Mouse (Mus musculus) embryonic facial prominence, embryonic 10.5 days (tissue): ENCODE data around the gene Paqr4. TPM values are rescaled to one million over a fixed set of nuclear protein-coding genes. Genes with fewer than 3 reads are reported as not detected.
A peak's percentile ranks its signal among the peaks of the same experiment; 100 is the strongest.
"Not testable (repeated sequence)": the region's sequence is repeated elsewhere in the genome, so short reads cannot be mapped to it uniquely, and the experiment has no call there.

Source experiments
- DNase-seq: peaks from one replicate; pipeline ENCODE4 v3.0.0-alpha.2; 2017; ENCODE audit warnings: low spot score
- H3K27ac ChIP-seq: fragments of 300-500 bp; sonication (generic); replicated peaks from 2 replicates; pipeline ENCODE4 v1.5.1; 2016; ENCODE audit warnings: mild to moderate bottlenecking
- H3K27me3 ChIP-seq: fragments of 300-500 bp; sonication (generic); replicated peaks from 2 replicates; pipeline ENCODE4 v1.6.1; 2016; ENCODE audit warnings: low read depth, mild to moderate bottlenecking; ENCODE audit not compliant: poor library complexity, severe bottlenecking
- H3K36me3 ChIP-seq: fragments of 300-500 bp; sonication (generic); replicated peaks from 2 replicates; pipeline ENCODE4 v1.6.1; 2016; ENCODE audit warnings: mild to moderate bottlenecking, moderate library complexity
- H3K4me1 ChIP-seq: fragments of 300-500 bp; sonication (generic); 2 replicates; pipeline ENCODE4 v1.6.1; 2016
- H3K4me3 ChIP-seq: fragments of 300-500 bp; sonication (generic); 2 replicates; pipeline ENCODE4 v1.5.1; 2016; ENCODE audit warnings: mild to moderate bottlenecking, moderate library complexity
- H3K9me3 ChIP-seq: fragments of 300-500 bp; sonication (generic); 2 replicates; pipeline ENCODE4 v1.6.1; 2016; ENCODE audit warnings: mild to moderate bottlenecking
- WGBS: fragments of 180-500 bp; shearing (Covaris S2); methylation state at CpG from one replicate; pipeline ENCODE4 v1.1.7; 2016; 5-methylcytosine and 5-hydroxymethylcytosine counted together
- polyA plus RNA-seq: library from polyadenylated mRNA; unstranded; fragments of >200 nt; fragmentation: Nextera tagmentation; extraction: Ambion mirVana; gene quantifications from 2 replicates; pipeline ENCODE4 v1.2.1, GENCODE M21; 2016

Paqr4 gene
- 12.6 and 14.1 TPM in 2 replicates for polyA plus RNA-seq

GRCm38 (mm10) chr17:23740598-23741021 lies at the start of gene Paqr4:
Paqr4 (minus strand) TSS chr17:23740867.
- peaks cover 53% of the 10 kb centered on the region for H3K4me1 ChIP-seq
- 9% methylated on average over 13 of the region's 13 CpGs for WGBS

GRCm38 (mm10) chr17:23789749-23790268 lies 49.1 kb upstream of the Paqr4 start:
- Histone ChIP-seq H3K4me1 (peaks cover 42% of the 10 kb centered on the region), H3K27me3 (no peaks in the 10 kb centered on the region), H3K36me3 (0 out of 2 replicates have a peak, but pooled peaks cover 6% of the 10 kb centered on the region), H3K27ac (peak overlapping the region; percentile 97), H3K9me3 (no peaks in the 10 kb centered on the region), H3K4me3 (peak overlapping the region; percentile 61)
- WGBS = 11% methylated on average over 8 of the region's 8 CpGs
- no peak for DNase-seq

More at GRCm38 (mm10) chr17:23740598-23741021, at the start of gene Paqr4:
- peak within 1 kb of the TSS; percentile 75 for H3K4me3 ChIP-seq
- H3K27me3 ChIP-seq = peaks cover 94% of the 10 kb centered on the region
- DNase-seq = no peak
- H3K27ac ChIP-seq = peak within 1 kb of the TSS; percentile 82
- 0 out of 2 replicates have a peak, but pooled peaks cover 6% of the 10 kb centered on the region for H3K9me3 ChIP-seq
- H3K36me3 ChIP-seq = peaks cover 22% of the 10 kb centered on the region

GRCm38 (mm10) chr17:23788973-23789372 lies 48.3 kb upstream of the Paqr4 start:
- 89% methylated on average over 4 of the region's 4 CpGs for WGBS
- no peaks in the 10 kb centered on the region for H3K9me3 ChIP-seq

GRCm38 (mm10) chr17:23786510-23786931 lies 45.9 kb upstream of the Paqr4 start:
- DNase-seq = peak; percentile 37
- H3K27ac ChIP-seq = peak overlapping the region; percentile 90
- no peaks in the 10 kb centered on the region for H3K9me3 ChIP-seq
- 16% methylated on average over 13 of the region's 13 CpGs for WGBS
- H3K36me3 ChIP-seq = no peaks in the 10 kb centered on the region
- peak overlapping the region; percentile 75 for H3K4me3 ChIP-seq
- peaks cover 38% of the 10 kb centered on the region for H3K4me1 ChIP-seq
- no peaks in the 10 kb centered on the region for H3K27me3 ChIP-seq

More at GRCm38 (mm10) chr17:23788973-23789372, 48.3 kb upstream of the Paqr4 start:
- no peak for DNase-seq
- peaks cover 42% of the 10 kb centered on the region for H3K4me1 ChIP-seq
- 0 out of 2 replicates have a peak, but pooled peaks cover 4% of the 10 kb centered on the region for H3K36me3 ChIP-seq
- no peak overlapping the region for H3K4me3 ChIP-seq
- H3K27me3 ChIP-seq = no peaks in the 10 kb centered on the region
- no peak overlapping the region for H3K27ac ChIP-seq

GRCm38 (mm10) chr17:23785561-23786471 lies 45.1 kb upstream of the Paqr4 start, which contains the start of gene Flywch2:
Flywch2 (minus strand) TSS chr17:23786081.
- Histone ChIP-seq H3K4me1 (peaks cover 31% of the 10 kb centered on the region), H3K36me3 (no peaks in the 10 kb centered on the region), H3K4me3 (peak within 1 kb of the TSS; percentile 75), H3K27ac (peak within 1 kb of the TSS; percentile 90), H3K9me3 (no peaks in the 10 kb centered on the region), H3K27me3 (no peaks in the 10 kb centered on the region)
- peak; percentile 87 for DNase-seq
- 3% methylated on average over 43 of the region's 43 CpGs for WGBS

- no peak for DNase-seq
- H3K36me3 ChIP-seq = 0 out of 2 replicates have a peak, but pooled peaks cover 8% of the 10 kb centered on the region
- no peaks in the 10 kb centered on the region for H3K9me3 ChIP-seq
- H3K4me3 ChIP-seq = no peak overlapping the region
- H3K4me1 ChIP-seq = peaks cover 17% of the 10 kb centered on the region
- H3K27ac ChIP-seq = no peak overlapping the region
- no peaks in the 10 kb centered on the region for H3K27me3 ChIP-seq
Observed at GRCm38 (mm10) chr17:23783352-23783751, 42.7 kb upstream of the Paqr4 start.

GRCm38 (mm10) chr17:23778447-23778846 lies 37.8 kb upstream of the Paqr4 start:
- no peaks in the 10 kb centered on the region for H3K27me3 ChIP-seq
- no peak for DNase-seq
- no peaks in the 10 kb centered on the region for H3K9me3 ChIP-seq
- 53% methylated on average over 2 of the region's 2 CpGs for WGBS
- H3K27ac ChIP-seq = no peak overlapping the region
- peaks cover 4% of the 10 kb centered on the region for H3K4me1 ChIP-seq
- H3K36me3 ChIP-seq = 0 out of 2 replicates have a peak, but pooled peaks cover 8% of the 10 kb centered on the region
- no peak overlapping the region for H3K4me3 ChIP-seq

- Histone ChIP-seq H3K27me3 (no peaks in the 10 kb centered on the region), H3K36me3 (0 out of 2 replicates have a peak, but pooled peaks cover 8% of the 10 kb centered on the region), H3K9me3 (no peaks in the 10 kb centered on the region), H3K4me3 (no peak overlapping the region), H3K4me1 (peaks cover 4% of the 10 kb centered on the region), H3K27ac (no peak overlapping the region)
- no peak for DNase-seq
- 78% methylated on average over 2 of the region's 2 CpGs for WGBS
Observed at GRCm38 (mm10) chr17:23777141-23777540, 36.5 kb upstream of the Paqr4 start.

GRCm38 (mm10) chr17:23776216-23776615 lies 35.5 kb upstream of the Paqr4 start:
- no peak overlapping the region for H3K4me3 ChIP-seq
- WGBS = 81% methylated on average over 10 of the region's 10 CpGs
- no peaks in the 10 kb centered on the region for H3K9me3 ChIP-seq
- no peak for DNase-seq
- H3K4me1 ChIP-seq = peaks cover 13% of the 10 kb centered on the region
- 0 out of 2 replicates have a peak, but pooled peaks cover 8% of the 10 kb centered on the region for H3K36me3 ChIP-seq
- H3K27ac ChIP-seq = no peak overlapping the region
- no peaks in the 10 kb centered on the region for H3K27me3 ChIP-seq

- peaks cover 24% of the 10 kb centered on the region for H3K4me1 ChIP-seq
- H3K4me3 ChIP-seq = peak overlapping the region; percentile 23; the same call in 1 of the 2 replicates
- H3K36me3 ChIP-seq = peaks cover 11% of the 10 kb centered on the region
- DNase-seq = peak; percentile 84
- WGBS = 8% methylated on average over 12 of the region's 12 CpGs
- no peaks in the 10 kb centered on the region for H3K9me3 ChIP-seq
- H3K27ac ChIP-seq = no peak overlapping the region
- H3K27me3 ChIP-seq = no peaks in the 10 kb centered on the region
Observed at GRCm38 (mm10) chr17:23774090-23774489, 33.4 kb upstream of the Paqr4 start.

GRCm38 (mm10) chr17:23773676-23774075 lies 33.0 kb upstream of the Paqr4 start:
- WGBS = 72% methylated on average over 6 of the region's 6 CpGs
- peaks cover 13% of the 10 kb centered on the region for H3K36me3 ChIP-seq
- peaks cover 24% of the 10 kb centered on the region for H3K4me1 ChIP-seq
- H3K27me3 ChIP-seq = no peaks in the 10 kb centered on the region
- DNase-seq = no peak
- no peaks in the 10 kb centered on the region for H3K9me3 ChIP-seq
- H3K27ac ChIP-seq = no peak overlapping the region
- no peak overlapping the region for H3K4me3 ChIP-seq

GRCm38 (mm10) chr17:23772219-23772556 lies 31.5 kb upstream of the Paqr4 start:
- H3K27ac ChIP-seq, H3K9me3 ChIP-seq, H3K27me3 ChIP-seq, DNase-seq: not testable (repeated sequence)
- Histone ChIP-seq H3K4me3 (peak overlapping the region; percentile 90), H3K4me1 (peaks cover 24% of the 10 kb centered on the region), H3K36me3 (peaks cover 27% of the 10 kb centered on the region)
- WGBS = 85% methylated on average over 2 of the region's 2 CpGs
